ENCODE assay signal across 26 mouse cellular contexts in the genomic region with DNA sequence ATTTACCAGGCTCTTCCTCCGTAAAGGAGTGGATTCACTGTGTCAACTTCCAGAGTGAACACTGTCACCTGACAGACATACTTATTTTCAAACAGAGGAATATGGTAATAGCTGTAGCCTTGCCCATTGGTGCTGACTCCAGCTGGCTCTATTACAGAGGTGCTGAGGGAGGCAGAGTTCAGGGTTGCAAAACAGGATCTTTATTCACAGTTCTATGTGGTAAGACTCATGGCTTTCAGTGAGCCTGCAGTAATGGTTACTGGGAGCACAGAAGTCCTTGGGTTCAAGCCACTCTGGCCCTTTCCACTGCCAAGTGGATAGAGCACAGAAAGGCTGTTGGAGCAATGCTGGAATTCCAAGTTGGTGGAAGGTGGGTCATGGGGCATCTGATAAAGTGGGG. TPM values are rescaled to one million over a fixed set of nuclear protein-coding genes. Genes with fewer than 3 reads are reported as not detected.
DNase-seq lines count a peak whose midpoint lies in the region; ATAC-seq lines count a peak whose summit lies in the region.
"Had no signal": no experiment of that assay in that cellular context is flagged by ENCODE, and none has a peak within 500 bp of the region (broad histone marks: within the 10 kb centered on the region; RNA-seq: fewer than 3 reads in every experiment).

No protein-coding gene starts in this region.

- peak; percentile 59 for ATAC-seq in granulocyte monocyte progenitor cell, adult 5-6 weeks (replicated peaks; ENCODE audit: poor library complexity, severe bottlenecking)
- ATAC-seq in CD4-positive, CD25-positive, alpha-beta regulatory T cell, adult 4 months, result no peak
- no peak for ATAC-seq in heart, embryonic 11.5 days (replicated peaks; ENCODE audit: insufficient number of reproducible peaks, low FRiP score, low TSS enrichment)
- ATAC-seq: forebrain, embryonic 13.5 days; forebrain, postnatal 0 days; intestine, embryonic 16.5 days had no signal

- peak; percentile 45 for DNase-seq in adrenal gland, adult 2 months
- no peak for DNase-seq in adrenal gland, postnatal 4 days (ENCODE audit: low spot score in 2 of 2)
- DNase-seq in 416B (ENCODE audit: low read depth), result peak; percentile 60
- DNase-seq in adrenal gland, postnatal 14 days, result peak; percentile 55
- DNase-seq in cerebellum, postnatal 4 days (ENCODE audit: low spot score in 2 of 2), result no peak
- DNase-seq: cerebellum, adult 11 months; cerebellum, adult 8-10 months; cerebellum, postnatal 14 days; forebrain, postnatal 0 days; gastrocnemius, adult 2 months; gastrocnemius, postnatal 25 days; heart, adult 2 months; kidney, adult 2 months had no signal

- no peaks in the 10 kb centered on the region for H3K4me1 ChIP-seq in heart, embryonic 11.5 days (ENCODE audit: control insufficient read depth, insufficient read depth, low read length)
- H3K4me1 ChIP-seq: embryonic facial prominence, embryonic 10.5 days; forebrain, embryonic 13.5 days; heart, embryonic 12.5 days; hindbrain, embryonic 15.5 days had no signal

- H3K4me2 ChIP-seq in heart, embryonic 11.5 days, result no peak overlapping the region
- H3K4me2 ChIP-seq: forebrain, embryonic 13.5 days; heart, embryonic 12.5 days; hindbrain, embryonic 15.5 days had no signal

- H3K27me3 ChIP-seq in heart, embryonic 11.5 days (ENCODE audit: control insufficient read depth, insufficient read depth, low read length), result no peaks in the 10 kb centered on the region
- H3K27me3 ChIP-seq: CH12.LX; forebrain, embryonic 13.5 days; heart, embryonic 12.5 days; hindbrain, embryonic 15.5 days had no signal

- H3K36me3 ChIP-seq in heart, embryonic 11.5 days (ENCODE audit: control insufficient read depth, insufficient read depth, low read length), result no peaks in the 10 kb centered on the region
- H3K36me3 ChIP-seq: embryonic facial prominence, embryonic 10.5 days; heart, embryonic 12.5 days; hindbrain, embryonic 15.5 days had no signal

- H3K27ac ChIP-seq in heart, embryonic 11.5 days (ENCODE audit: low read depth, low read length), result no peak overlapping the region
- H3K27ac ChIP-seq: embryonic facial prominence, embryonic 10.5 days; forebrain, embryonic 13.5 days; gastrocnemius, adult 2 months; heart, adult 2 months; hindbrain, embryonic 15.5 days had no signal

- no peaks in the 10 kb centered on the region; the same call in 1 of the 2 replicates for H3K9me3 ChIP-seq in heart, embryonic 11.5 days (replicated peaks; ENCODE audit: control insufficient read depth, low read length)
- H3K9me3 ChIP-seq: hindbrain, embryonic 15.5 days had no signal

- WGBS in heart, embryonic 11.5 days (ENCODE audit: insufficient replicate concordance), result 67% methylated on average over 1 of the region's 1 CpGs

- H3K4me3 ChIP-seq in heart, embryonic 11.5 days (ENCODE audit: low read depth, low read length), result no peak overlapping the region
- H3K4me3 ChIP-seq: embryonic facial prominence, embryonic 10.5 days; forebrain, embryonic 13.5 days; gastrocnemius, adult 2 months; heart, adult 2 months; heart, embryonic 12.5 days; hindbrain, embryonic 15.5 days had no signal

- no peak overlapping the region for H3K9ac ChIP-seq in heart, embryonic 11.5 days (ENCODE audit: low read depth, low read length)
- H3K9ac ChIP-seq: forebrain, embryonic 13.5 days; forebrain, postnatal 0 days; heart, embryonic 12.5 days; hindbrain, embryonic 15.5 days had no signal

RNA-seq across cellular contexts. Expression of a gene that starts 13.1 kb away (rescaled TPM):
- 10 to 100 TPM in 1 of 2 experiments, 1 to 10 TPM in 1; 5.0 to 11.9 TPM for total RNA-seq in adrenal gland, adult 2 months (2021)
- 9.6 and 11.1 TPM in 2 replicates for polyA plus RNA-seq in adrenal gland, adult 2 months (2012; rRNA removed)
- total RNA-seq in adrenal gland, postnatal 4 days (2021), result 10 to 100 TPM in 1 of 2 experiments, 1 to 10 TPM in 1; 9.9 to 10.2 TPM
- 7.0 and 8.9 TPM in 2 replicates for total RNA-seq in adrenal gland, postnatal 14 days (2021)
- 7.8 and 10.6 TPM in 2 replicates for total RNA-seq in granulocyte monocyte progenitor cell, adult 5-6 weeks (2014; fragmentation: Nextera tagmentation)
- 8.8 and 12.4 TPM in 2 replicates for total RNA-seq in granulocyte monocyte progenitor cell, adult 5-6 weeks (2017)
- not detected for polyA plus RNA-seq in CD4-positive, CD25-positive, alpha-beta regulatory T cell, adult 4 months (2017; shearing (Covaris generic))
- polyA plus RNA-seq in heart, embryonic 11.5 days (2014; fragmentation: Nextera tagmentation; extraction: Ambion mirVana), result 4.5 and 5.9 TPM in 2 replicates

RNA-seq across cellular contexts. Expression of a gene that starts 18.4 kb away (rescaled TPM):
- total RNA-seq in adrenal gland, adult 2 months (2021), result under 1 TPM; 0.29 to 0.66 TPM
- 0.17 and 0.20 TPM in 2 replicates for polyA plus RNA-seq in adrenal gland, adult 2 months (2012; rRNA removed)
- under 1 TPM; 0.70 to 0.85 TPM for total RNA-seq in adrenal gland, postnatal 4 days (2021)
- 0.23 and 0.26 TPM in 2 replicates for total RNA-seq in adrenal gland, postnatal 14 days (2021)
- 2.3 and 4.3 TPM in 2 replicates for total RNA-seq in granulocyte monocyte progenitor cell, adult 5-6 weeks (2014; fragmentation: Nextera tagmentation)
- 1.8 and 2.8 TPM in 2 replicates for total RNA-seq in granulocyte monocyte progenitor cell, adult 5-6 weeks (2017)
- under 1 TPM in 1 of 2 experiments, not detected in 1; 0.31 TPM for polyA plus RNA-seq in CD4-positive, CD25-positive, alpha-beta regulatory T cell, adult 4 months (2017; shearing (Covaris generic))
- not detected in 2 replicates for polyA plus RNA-seq in heart, embryonic 11.5 days (2014; fragmentation: Nextera tagmentation; extraction: Ambion mirVana)
- total RNA-seq: CH12.LX; forebrain, postnatal 0 days had no signal
- polyA plus RNA-seq: C2C12; embryonic facial prominence, embryonic 10.5 days; embryonic facial prominence, embryonic 14.5 days; forebrain, embryonic 13.5 days; forebrain, postnatal 0 days; heart, embryonic 12.5 days; heart, embryonic 16.5 days; hindbrain, embryonic 11.5 days; hindbrain, embryonic 15.5 days; intestine, embryonic 16.5 days had no signal

RNA-seq across cellular contexts. Expression of a gene that starts 20.0 kb away (rescaled TPM):
- 10 to 100 TPM; 18.1 to 28.7 TPM for total RNA-seq in adrenal gland, adult 2 months (2021)
- 0.68 and 1.1 TPM in 2 replicates for polyA plus RNA-seq in adrenal gland, adult 2 months (2012; rRNA removed)
- total RNA-seq in adrenal gland, postnatal 4 days (2021), result 10 to 100 TPM; 29.9 to 31.1 TPM
- 20.8 and 22.3 TPM in 2 replicates for total RNA-seq in adrenal gland, postnatal 14 days (2021)
- total RNA-seq in granulocyte monocyte progenitor cell, adult 5-6 weeks (2014; fragmentation: Nextera tagmentation), result 26.5 and 36.2 TPM in 2 replicates
- 50.9 and 52.5 TPM in 2 replicates for total RNA-seq in granulocyte monocyte progenitor cell, adult 5-6 weeks (2017)
- polyA plus RNA-seq in CD4-positive, CD25-positive, alpha-beta regulatory T cell, adult 4 months (2017; shearing (Covaris generic)), result 10 to 100 TPM; 42.2 to 61.8 TPM
- 31.7 and 33.7 TPM in 2 replicates for polyA plus RNA-seq in heart, embryonic 11.5 days (2014; fragmentation: Nextera tagmentation; extraction: Ambion mirVana)

RNA-seq across cellular contexts. Expression of a gene that starts 20.0 kb away (rescaled TPM):
- 10 to 100 TPM; 41.7 to 44.7 TPM for total RNA-seq in adrenal gland, adult 2 months (2021)
- polyA plus RNA-seq in adrenal gland, adult 2 months (2012; rRNA removed), result 63.3 and 72.2 TPM in 2 replicates
- 10 to 100 TPM; 35.6 to 39.2 TPM for total RNA-seq in adrenal gland, postnatal 4 days (2021)
- 35.2 and 35.5 TPM in 2 replicates for total RNA-seq in adrenal gland, postnatal 14 days (2021)
- total RNA-seq in granulocyte monocyte progenitor cell, adult 5-6 weeks (2014; fragmentation: Nextera tagmentation), result 30.1 and 46.9 TPM in 2 replicates
- 46.2 and 49.0 TPM in 2 replicates for total RNA-seq in granulocyte monocyte progenitor cell, adult 5-6 weeks (2017)
- 10 to 100 TPM; 60.5 to 73.4 TPM for polyA plus RNA-seq in CD4-positive, CD25-positive, alpha-beta regulatory T cell, adult 4 months (2017; shearing (Covaris generic))
- polyA plus RNA-seq in heart, embryonic 11.5 days (2014; fragmentation: Nextera tagmentation; extraction: Ambion mirVana), result 82.8 and 85.2 TPM in 2 replicates

RNA-seq across cellular contexts. Expression of a gene that starts 35.0 kb away (rescaled TPM):
- total RNA-seq in adrenal gland, adult 2 months (2021), result 10 to 100 TPM; 22.8 to 23.1 TPM
- polyA plus RNA-seq in adrenal gland, adult 2 months (2012; rRNA removed), result 17.9 and 21.6 TPM in 2 replicates
- total RNA-seq in adrenal gland, postnatal 4 days (2021), result 100 to 1,000 TPM; 102 to 116 TPM
- total RNA-seq in adrenal gland, postnatal 14 days (2021), result 50.3 and 52.2 TPM in 2 replicates
- 291 and 311 TPM in 2 replicates for total RNA-seq in granulocyte monocyte progenitor cell, adult 5-6 weeks (2014; fragmentation: Nextera tagmentation)
- total RNA-seq in granulocyte monocyte progenitor cell, adult 5-6 weeks (2017), result 490 and 580 TPM in 2 replicates
- polyA plus RNA-seq in CD4-positive, CD25-positive, alpha-beta regulatory T cell, adult 4 months (2017; shearing (Covaris generic)), result 10 to 100 TPM; 47.6 to 74.5 TPM
- 139 and 143 TPM in 2 replicates for polyA plus RNA-seq in heart, embryonic 11.5 days (2014; fragmentation: Nextera tagmentation; extraction: Ambion mirVana)

Comparison
In these comparisons a context has a peak if more than half of its experiments do, and no peak if none do; other contexts are left out.
1. DNase-seq: peak in adrenal gland, adult 2 months (single experiment), 416B (single experiment) and adrenal gland, postnatal 14 days (single experiment); none in adrenal gland, postnatal 4 days (0 of 2) and cerebellum, postnatal 4 days (0 of 2).